Mouse (Mus musculus) testis, adult 2 months (tissue): ENCODE measurements around the gene Nr4a3.

Source experiments
- CTCF ChIP-seq: fragments of 200-500 bp; IDR thresholded peaks from 2 replicates; pipeline ENCODE4 v1.5.1; 2012; ENCODE audit warnings: low read depth, mild to moderate bottlenecking, inconsistent platforms, low read length, moderate library complexity; ENCODE audit not compliant: control insufficient read depth, insufficient read depth, insufficient replicate concordance
- POLR2A ChIP-seq: fragments of 200-500 bp; IDR thresholded peaks from 2 replicates; pipeline ENCODE4 v1.6.1; 2012; ENCODE audit warnings: low read depth, mild to moderate bottlenecking, inconsistent platforms, low read length, moderate library complexity; ENCODE audit not compliant: control insufficient read depth

DNA sequence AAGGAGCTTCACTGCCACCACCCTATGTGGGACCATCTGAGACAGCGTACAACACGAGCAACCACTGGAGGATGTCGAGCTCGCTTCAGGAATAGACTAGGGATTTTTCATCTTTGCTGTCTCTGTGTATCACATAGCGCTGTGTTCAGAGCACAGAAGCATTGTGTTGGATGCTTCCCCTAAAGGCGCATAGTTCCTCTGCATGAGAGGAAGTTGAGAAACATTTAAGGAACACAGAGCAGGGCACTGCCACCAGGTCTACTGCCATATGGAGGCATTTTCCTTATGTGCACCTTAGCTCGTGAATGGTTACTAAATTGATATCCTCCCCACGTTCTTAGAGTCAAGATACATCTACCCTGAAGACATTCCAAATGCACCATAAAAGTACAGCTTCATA, 55.3 kb downstream of the Nr4a3 start:
- no peak for TF ChIP-seq CTCF
- TF ChIP-seq POLR2A: no peak
